Mouse (Mus musculus) induced T-regulatory cell, adult 2 months (primary cell): ENCODE measurements around the gene Il18rap.

Source experiments
- DNase-seq: peaks from one replicate; pipeline ENCODE4 v3.0.0-alpha.2; 2012; ENCODE audit warnings: low read depth

Gene Il18rap

GRCm38 (mm10) chr1:40514851-40515585, at the start of gene Il18rap:
Gene Il18rap (plus strand): TSS chr1:40515362.
- DNase-seq, result peak; percentile 76

GRCm38 (mm10) chr1:40465477-40466430, 49.4 kb upstream of the Il18rap start, which contains the start of gene Il18r1:
Gene Il18r1 (plus strand): TSS chr1:40465552.
- DNase-seq, result peak; percentile 86

DNA sequence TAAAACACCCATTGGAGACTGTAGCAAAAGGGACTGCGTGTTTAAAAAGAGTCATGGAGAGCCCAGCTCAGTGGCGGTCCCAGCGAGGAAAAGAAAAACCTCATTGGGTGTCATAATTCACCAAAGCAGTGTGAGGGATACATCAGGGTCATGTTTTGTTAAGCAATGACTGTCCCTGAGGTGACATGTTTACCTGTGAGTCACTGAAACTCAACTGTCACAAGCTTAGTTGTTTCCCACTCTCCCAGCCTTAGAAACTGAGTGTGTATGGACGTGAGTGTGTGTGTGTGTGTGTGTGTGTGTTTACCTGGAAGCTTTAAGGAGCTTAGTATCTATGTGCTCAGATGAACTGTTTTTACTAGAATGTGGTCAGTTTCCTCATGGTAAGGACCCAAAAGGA, 47.9 kb upstream of the Il18rap start:
- peak; percentile 62 for DNase-seq

GRCm38 (mm10) chr1:40468805-40469204, 46.4 kb upstream of the Il18rap start:
- no peak for DNase-seq

- DNase-seq, result peak; percentile 84
These were observed 45.3 kb upstream of the Il18rap start for GRCm38 (mm10) chr1:40469900-40470299.

GRCm38 (mm10) chr1:40472401-40472800, 42.8 kb upstream of the Il18rap start:
- no peak for DNase-seq

DNA sequence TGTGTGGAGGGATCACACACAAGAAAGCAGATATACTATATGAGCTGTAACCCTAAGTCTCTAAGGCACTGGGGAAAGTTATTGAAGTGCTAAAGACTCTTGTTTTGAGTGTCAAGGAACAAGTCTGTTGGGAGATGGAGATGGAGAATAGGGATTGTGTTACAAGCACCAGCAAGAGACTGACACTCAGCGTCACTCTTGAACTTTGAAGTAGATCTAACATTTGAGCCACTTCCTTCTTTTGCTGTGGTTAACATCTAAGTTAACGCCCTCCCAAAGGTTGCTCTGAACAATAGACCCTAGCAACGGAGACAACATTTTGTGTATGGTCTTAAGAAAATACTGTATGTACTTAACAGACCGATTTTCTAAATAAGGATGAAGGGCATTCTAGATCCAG, 41.5 kb upstream of the Il18rap start:
- DNase-seq, result peak; percentile 80

GRCm38 (mm10) chr1:40474336-40474735, 40.8 kb upstream of the Il18rap start:
- peak; percentile 73 for DNase-seq

GRCm38 (mm10) chr1:40475697-40476096, 39.5 kb upstream of the Il18rap start:
- peak; percentile 90 for DNase-seq

- DNase-seq, result peak; percentile 70
These were observed 38.4 kb upstream of the Il18rap start for GRCm38 (mm10) chr1:40476756-40477155.

DNA sequence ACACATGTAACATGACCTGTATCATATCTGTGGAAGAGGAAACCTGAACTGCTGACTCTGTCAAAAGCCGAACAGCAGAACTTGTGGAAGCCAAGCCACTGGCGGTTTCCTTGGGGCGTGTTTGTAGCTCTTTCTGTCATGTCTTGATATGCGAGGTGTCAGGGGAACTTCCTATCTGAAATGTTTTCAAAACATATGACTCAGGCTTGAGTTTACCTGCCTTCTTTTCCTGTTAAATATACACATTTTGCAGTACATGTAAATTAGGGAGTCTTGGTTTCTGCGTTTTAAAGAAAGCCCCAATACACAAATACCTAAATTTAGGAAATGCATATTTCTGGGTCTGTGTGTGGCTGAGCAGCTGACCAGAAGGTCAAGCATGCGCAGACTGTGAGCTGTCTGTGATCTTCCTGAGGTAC, 35.6 kb upstream of the Il18rap start:
- peak; percentile 90 for DNase-seq

GRCm38 (mm10) chr1:40494594-40494993, 20.6 kb upstream of the Il18rap start:
- no peak for DNase-seq

DNA sequence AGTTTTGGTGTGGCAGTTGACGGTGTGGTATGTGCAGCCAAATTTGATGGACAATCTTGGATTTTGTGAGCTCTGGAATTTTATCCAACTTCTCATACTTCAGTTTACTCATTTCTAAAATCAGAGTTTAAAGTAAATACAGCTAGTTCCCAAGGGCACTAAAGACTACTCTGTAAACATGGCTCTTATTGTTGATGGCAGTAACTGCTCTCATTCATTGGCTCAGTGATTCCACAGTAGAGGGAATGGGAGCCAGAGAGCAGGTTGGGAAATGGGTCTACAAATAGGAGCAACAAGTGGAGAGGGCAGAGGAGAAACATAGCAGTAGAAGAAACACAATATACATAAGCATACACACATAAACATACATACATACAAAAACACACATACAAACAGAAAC, 15.5 kb upstream of the Il18rap start:
- no peak for DNase-seq

GRCm38 (mm10) chr1:40501126-40501525, 14.0 kb upstream of the Il18rap start:
- no peak for DNase-seq

DNA sequence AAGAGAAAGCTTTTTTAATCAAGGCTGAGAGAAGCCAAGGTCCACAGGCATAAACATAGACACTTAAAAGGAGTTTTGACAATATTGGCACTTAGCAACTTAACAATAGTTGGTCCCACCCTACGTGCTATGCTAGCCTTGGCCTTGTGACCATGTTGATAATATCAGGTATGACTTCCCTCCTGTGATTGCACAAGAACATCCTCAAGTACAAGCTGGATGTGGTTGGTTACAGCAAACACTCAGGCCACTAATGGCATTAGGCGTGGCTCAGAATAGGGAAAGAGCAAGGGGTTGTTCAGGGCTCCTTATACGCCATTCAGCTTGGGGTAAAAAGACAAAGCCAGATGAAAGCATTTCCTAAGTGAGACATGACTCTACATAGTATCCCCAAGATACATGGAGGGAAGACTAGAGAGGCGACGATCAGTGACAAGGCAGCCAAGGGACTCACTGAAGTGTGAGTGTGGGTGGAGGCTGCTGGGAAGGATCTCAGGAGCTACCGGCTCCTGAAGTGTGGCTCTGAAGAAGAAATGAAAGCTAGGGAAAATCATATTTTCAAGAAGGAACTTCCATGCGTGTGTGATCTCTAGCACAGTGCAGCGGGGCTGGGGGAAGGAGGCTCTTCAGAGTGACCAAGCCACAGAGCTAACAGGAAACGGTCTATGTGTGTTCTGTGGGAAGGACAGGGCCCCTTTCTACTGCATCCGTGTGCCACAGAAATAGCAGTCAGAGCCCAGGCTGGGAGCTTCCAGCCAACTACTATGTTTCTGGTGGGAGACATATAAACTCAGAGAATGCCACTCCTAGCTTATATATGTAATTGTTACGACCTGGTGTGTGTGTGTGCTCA, 13.4 kb upstream of the Il18rap start:
- peak; percentile 27 for DNase-seq

DNA sequence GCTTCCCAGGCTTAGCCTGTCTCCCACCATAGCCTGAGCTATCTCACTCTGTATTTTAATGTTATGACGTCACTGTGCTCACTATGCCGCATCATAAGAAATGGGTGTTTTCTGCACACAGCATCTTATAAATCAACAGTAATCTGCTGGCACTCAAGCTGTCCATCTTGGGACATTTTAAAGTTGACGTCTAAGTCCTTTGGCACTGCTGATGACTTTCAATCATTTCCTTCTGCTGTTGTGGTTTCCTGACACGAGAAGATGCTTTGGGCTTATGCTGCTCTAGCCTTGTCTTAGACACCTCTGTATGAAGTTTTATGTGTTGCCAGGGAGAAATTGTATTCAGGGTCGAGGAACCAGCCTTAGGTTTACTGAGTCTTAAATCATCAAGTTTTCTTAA, 10.6 kb upstream of the Il18rap start:
- peak; percentile 14 for DNase-seq

DNA sequence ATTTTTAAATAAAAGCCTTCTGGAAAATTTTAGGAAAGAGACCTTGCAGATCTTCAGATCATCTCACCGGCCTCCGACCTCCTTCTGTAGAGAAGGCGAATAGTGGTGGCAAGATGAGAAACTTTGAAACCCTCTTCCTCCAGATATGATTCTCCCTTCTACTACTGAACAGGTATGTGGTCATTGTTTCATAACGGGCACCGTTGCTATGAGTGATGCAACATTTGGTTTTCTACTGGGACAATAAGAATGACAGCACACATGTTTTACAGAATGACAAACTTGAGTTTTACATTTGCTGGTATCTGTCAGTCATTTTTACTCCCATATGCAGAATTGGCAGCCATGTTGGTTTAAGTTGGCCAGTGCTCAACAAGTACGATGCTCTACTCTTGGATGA, 1.2 kb downstream of the Il18rap start:
- peak; percentile 65 for DNase-seq

DNA sequence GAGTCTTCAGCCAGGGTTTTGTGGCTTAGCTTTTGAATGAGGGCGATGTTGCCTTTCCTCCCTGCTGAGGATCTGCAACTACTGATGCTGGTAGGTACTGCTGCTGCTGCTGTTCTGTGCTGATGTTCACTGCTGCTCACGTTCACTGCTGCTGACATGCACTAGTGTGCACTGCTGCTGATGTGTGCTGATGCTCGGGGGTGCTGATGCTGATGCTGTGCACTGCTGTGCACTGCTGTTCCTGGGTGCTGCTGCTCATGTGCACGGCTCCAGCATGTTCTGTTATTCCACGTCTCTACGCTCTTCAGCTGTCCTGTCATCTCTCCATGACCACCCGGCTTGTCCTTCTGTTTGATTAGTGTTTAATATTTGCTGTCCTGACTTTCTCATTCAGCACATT, 7.8 kb downstream of the Il18rap start:
- DNase-seq, result no peak

GRCm38 (mm10) chr1:40523971-40524722, 9.0 kb downstream of the Il18rap start:
- DNase-seq, result no peak

DNA sequence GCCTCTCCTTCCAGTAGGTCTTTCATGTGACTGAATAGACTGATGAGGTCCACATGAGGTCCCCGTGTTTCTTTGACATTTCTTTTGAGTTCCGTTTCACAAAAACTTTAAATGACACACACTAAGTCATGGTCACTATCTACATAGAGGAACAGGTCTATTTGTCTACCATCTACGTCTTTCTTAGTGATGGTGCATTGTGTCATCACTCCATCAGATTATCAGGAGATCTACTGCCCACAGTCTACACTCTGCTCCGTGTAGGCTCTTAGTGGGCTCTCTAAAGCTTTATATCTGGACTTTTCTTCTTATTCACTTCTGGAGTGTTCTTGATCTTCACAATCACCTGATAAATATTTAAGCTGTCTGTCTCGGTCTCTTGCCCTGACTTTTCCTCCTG, 14.1 kb downstream of the Il18rap start:
- DNase-seq, result peak; percentile 17

GRCm38 (mm10) chr1:40537577-40537976, 22.4 kb downstream of the Il18rap start:
- no peak for DNase-seq
